Mouse (Mus musculus) heart, adult 2 months (tissue): ENCODE measurements around the gene Ube4b. TPM values are rescaled to one million over a fixed set of nuclear protein-coding genes. Genes with fewer than 3 reads are reported as not detected.

ENCODE experiments used
- DNase-seq, 2 experiments: peaks; one replicate each; pipeline ENCODE4 v3.0.0; 2021
- H3K27ac ChIP-seq: fragments of 200-600 bp; 2 replicates; pipeline ENCODE4 v1.8.1; 2022
- H3K27me3 ChIP-seq: fragments of 200-500 bp; 2 replicates; pipeline ENCODE4 v1.6.1; 2012; ENCODE audit warnings: mild to moderate bottlenecking, low read length, inconsistent platforms, mixed read lengths; ENCODE audit not compliant: control insufficient read depth, insufficient read depth
- H3K36me3 ChIP-seq: fragments of 200-500 bp; 2 replicates; pipeline ENCODE4 v1.6.1; 2012; ENCODE audit warnings: low read length, inconsistent platforms; ENCODE audit not compliant: control insufficient read depth, insufficient read depth
- H3K4me1 ChIP-seq: fragments of 200-500 bp; 2 replicates; pipeline ENCODE4 v1.6.1; 2011; ENCODE audit warnings: low read length; ENCODE audit not compliant: control insufficient read depth, insufficient read depth
- H3K4me3 ChIP-seq: fragments of 200-600 bp; 2 replicates; pipeline ENCODE4 v1.8.1; 2022
- H3K79me2 ChIP-seq: fragments of 200-500 bp; replicated peaks from 2 replicates; pipeline ENCODE4 v1.6.1; 2012; ENCODE audit warnings: mild to moderate bottlenecking, inconsistent platforms, low read length, moderate library complexity, mixed read lengths; ENCODE audit not compliant: control insufficient read depth, insufficient read depth
- H3K9ac ChIP-seq: fragments of 200-500 bp; 2 replicates; pipeline ENCODE4 v1.6.1; 2012; ENCODE audit warnings: low read depth, mild to moderate bottlenecking, control low read depth, inconsistent platforms, low read length, mixed read lengths
- CTCF ChIP-seq: fragments of 200-600 bp; IDR thresholded peaks from 2 replicates; pipeline ENCODE4 v1.8.1; 2022; ENCODE audit warnings: antibody characterized with exemption, mild to moderate bottlenecking, moderate library complexity
- EP300 ChIP-seq: fragments of 200-500 bp; IDR thresholded peaks from 2 replicates; pipeline ENCODE4 v1.6.1; 2011; ENCODE audit warnings: low read depth, low read length, control low read depth; ENCODE audit not compliant: insufficient read depth
- POLR2A ChIP-seq: fragments of 200-500 bp; IDR thresholded peaks from 2 replicates; pipeline ENCODE4 v1.6.1; 2011; ENCODE audit warnings: mild to moderate bottlenecking, low read depth, low read length, control low read depth; ENCODE audit not compliant: insufficient read depth
- WGBS: fragments of 180-500 bp; shearing (Covaris S2); methylation state at CpG from one replicate; pipeline ENCODE4 v1.1.7; 2018; 5-methylcytosine and 5-hydroxymethylcytosine counted together
- intact Hi-C: fragments of 180-260 bp; cut with DNase I; formaldehyde crosslinking; loops from one replicate; pipeline ENCODE4 v1.15.1; 2025
- polyA plus RNA-seq: library from polyadenylated mRNA; depleted of rRNA; stranded (reverse); fragments of >200 nt; gene quantifications from 2 replicates; pipeline ENCODE4 v1.2.3, GENCODE M21; 2012; rRNA removed
- total RNA-seq, 2 experiments: library from RNA; stranded (reverse); gene quantifications; 2 replicates each; pipeline ENCODE4 v1.2.3; 2021

Gene Ube4b
- total and polyA plus RNA-seq, 3 experiments = 39.6 to 41.6 (median 40.2) TPM

- no peak for DNase-seq
- H3K27me3 ChIP-seq = no peaks in the 10 kb centered on the region
- H3K36me3 ChIP-seq = peaks cover 25% of the 10 kb centered on the region
- WGBS = 64% methylated on average over 7 of the region's 7 CpGs
- peaks cover 2% of the 10 kb centered on the region; the same call in 1 of the 2 replicates for H3K79me2 ChIP-seq
- H3K27ac ChIP-seq = peak overlapping the region; percentile 23
- no peak overlapping the region for H3K4me3 ChIP-seq
- peaks cover 17% of the 10 kb centered on the region for H3K4me1 ChIP-seq
- intact Hi-C loops = no loop called here
- no peak overlapping the region for H3K9ac ChIP-seq
- TF ChIP-seq EP300 (no peak), POLR2A (no peak)
Observed at GRCm38 (mm10) chr4:149290157-149290750, 136.3 kb downstream of the Ube4b start.

GRCm38 (mm10) chr4:149286287-149287137 lies 140.0 kb downstream of the Ube4b start:
- H3K4me1 ChIP-seq = peaks cover 20% of the 10 kb centered on the region
- WGBS = 53% methylated on average over 8 of the region's 8 CpGs
- no peak overlapping the region for H3K4me3 ChIP-seq

GRCm38 (mm10) chr4:149285691-149286090 lies 140.9 kb downstream of the Ube4b start:
- Histone ChIP-seq H3K36me3 (peaks cover 21% of the 10 kb centered on the region), H3K79me2 (peaks cover 11% of the 10 kb centered on the region), H3K4me3 (no peak overlapping the region), H3K27ac (peak overlapping the region; percentile 6), H3K27me3 (no peaks in the 10 kb centered on the region), H3K4me1 (peaks cover 17% of the 10 kb centered on the region), H3K9ac (no peak overlapping the region)
- WGBS = 33% methylated on average over 1 of the region's 1 CpGs
- TF ChIP-seq CTCF = no peak
- TF ChIP-seq EP300 = no peak
- no peak for TF ChIP-seq POLR2A
- DNase-seq = no peak
- intact Hi-C loops = no loop called here

More at GRCm38 (mm10) chr4:149286287-149287137, 140.0 kb downstream of the Ube4b start:
- peak overlapping the region; percentile 6 for H3K27ac ChIP-seq
- H3K9ac ChIP-seq = no peak overlapping the region
- H3K36me3 ChIP-seq = peaks cover 23% of the 10 kb centered on the region
- TF ChIP-seq POLR2A = no peak
- no peak for DNase-seq
- H3K79me2 ChIP-seq = peaks cover 11% of the 10 kb centered on the region
- intact Hi-C loops = no loop called here
- no peaks in the 10 kb centered on the region for H3K27me3 ChIP-seq

- intact Hi-C loops = no loop called here
- H3K27ac ChIP-seq = no peak overlapping the region
- peaks cover 25% of the 10 kb centered on the region for H3K36me3 ChIP-seq
Observed at GRCm38 (mm10) chr4:149283018-149283417, 143.5 kb downstream of the Ube4b start.

GRCm38 (mm10) chr4:149282025-149282738 lies 144.4 kb downstream of the Ube4b start:
- no peaks in the 10 kb centered on the region for H3K27me3 ChIP-seq
- peaks cover 21% of the 10 kb centered on the region for H3K4me1 ChIP-seq
- DNase-seq = no peak
- intact Hi-C loops = no loop called here
- peaks cover 31% of the 10 kb centered on the region for H3K36me3 ChIP-seq
- H3K4me3 ChIP-seq = no peak overlapping the region
- no peak for TF ChIP-seq EP300
- TF ChIP-seq POLR2A = no peak
- no peak for TF ChIP-seq CTCF
- WGBS = 68% methylated on average over 7 of the region's 7 CpGs
- H3K9ac ChIP-seq = no peak overlapping the region
- peaks cover 13% of the 10 kb centered on the region for H3K79me2 ChIP-seq
- H3K27ac ChIP-seq = no peak overlapping the region

More at GRCm38 (mm10) chr4:149283018-149283417, 143.5 kb downstream of the Ube4b start:
- peaks cover 13% of the 10 kb centered on the region for H3K79me2 ChIP-seq
- peaks cover 17% of the 10 kb centered on the region for H3K4me1 ChIP-seq
- H3K27me3 ChIP-seq = no peaks in the 10 kb centered on the region
- H3K4me3 ChIP-seq = no peak overlapping the region
- no peak overlapping the region for H3K9ac ChIP-seq
- 59% methylated on average over 3 of the region's 3 CpGs for WGBS
- TF ChIP-seq CTCF (no peak), EP300 (no peak), POLR2A (no peak)
- DNase-seq = no peak

Other genes starting within 250 kb of the Ube4b start
- gene Kif1b, start 119.1 kb downstream of the Ube4b start, total RNA-seq = 100 to 1,000 TPM; 154 to 186 TPM
- gene Kif1b, start 119.1 kb downstream of the Ube4b start, polyA plus RNA-seq = 41.6 and 79.2 TPM in 2 replicates
- gene Rbp7, start 28.2 kb upstream of the Ube4b start, total RNA-seq = 10 to 100 TPM; 56.2 to 61.6 TPM
- gene Rbp7, start 28.2 kb upstream of the Ube4b start, polyA plus RNA-seq = 8.7 and 22.9 TPM in 2 replicates
- gene Tmem274, start 50.6 kb upstream of the Ube4b start, total RNA-seq = not detected
- not detected in 2 replicates for gene Tmem274, start 50.6 kb upstream of the Ube4b start, polyA plus RNA-seq
- gene Nmnat1, start 58.5 kb upstream of the Ube4b start, total RNA-seq = 10 to 100 TPM; 29.4 to 36.1 TPM
- gene Nmnat1, start 58.5 kb upstream of the Ube4b start, polyA plus RNA-seq = 20.6 and 26.2 TPM in 2 replicates
- 10 to 100 TPM; 62.1 to 66.9 TPM for gene Lzic, start 58.5 kb upstream of the Ube4b start, total RNA-seq
- 20.2 and 23.8 TPM in 2 replicates for gene Lzic, start 58.5 kb upstream of the Ube4b start, polyA plus RNA-seq
- 10 to 100 TPM; 25.0 to 27.3 TPM for gene Ctnnbip1, start 91.5 kb upstream of the Ube4b start, total RNA-seq
- 25.5 and 26.0 TPM in 2 replicates for gene Ctnnbip1, start 91.5 kb upstream of the Ube4b start, polyA plus RNA-seq
- 10 to 100 TPM; 86.7 to 88.3 TPM for gene Clstn1, start 159.7 kb upstream of the Ube4b start, total RNA-seq
- gene Clstn1, start 159.7 kb upstream of the Ube4b start, polyA plus RNA-seq = 25.6 and 26.3 TPM in 2 replicates